Mouse (Mus musculus) layer of hippocampus, postnatal 10 days (tissue): ENCODE measurements around the gene Bsn. TPM values are rescaled to one million over a fixed set of nuclear protein-coding genes. Genes with fewer than 3 reads are reported as not detected.

Source experiments
- DNase-seq, 2 experiments: peaks; one replicate each; pipeline ENCODE4 v3.0.0; 2021; ENCODE audit warnings: low spot score in 2 of 2
- total RNA-seq, 2 experiments: library from RNA; stranded (reverse); gene quantifications; 2 replicates each; pipeline ENCODE4 v1.2.3; 2021

Bsn gene
- total RNA-seq, 2 experiments from 2014 or later = 129 to 137 TPM

DNA sequence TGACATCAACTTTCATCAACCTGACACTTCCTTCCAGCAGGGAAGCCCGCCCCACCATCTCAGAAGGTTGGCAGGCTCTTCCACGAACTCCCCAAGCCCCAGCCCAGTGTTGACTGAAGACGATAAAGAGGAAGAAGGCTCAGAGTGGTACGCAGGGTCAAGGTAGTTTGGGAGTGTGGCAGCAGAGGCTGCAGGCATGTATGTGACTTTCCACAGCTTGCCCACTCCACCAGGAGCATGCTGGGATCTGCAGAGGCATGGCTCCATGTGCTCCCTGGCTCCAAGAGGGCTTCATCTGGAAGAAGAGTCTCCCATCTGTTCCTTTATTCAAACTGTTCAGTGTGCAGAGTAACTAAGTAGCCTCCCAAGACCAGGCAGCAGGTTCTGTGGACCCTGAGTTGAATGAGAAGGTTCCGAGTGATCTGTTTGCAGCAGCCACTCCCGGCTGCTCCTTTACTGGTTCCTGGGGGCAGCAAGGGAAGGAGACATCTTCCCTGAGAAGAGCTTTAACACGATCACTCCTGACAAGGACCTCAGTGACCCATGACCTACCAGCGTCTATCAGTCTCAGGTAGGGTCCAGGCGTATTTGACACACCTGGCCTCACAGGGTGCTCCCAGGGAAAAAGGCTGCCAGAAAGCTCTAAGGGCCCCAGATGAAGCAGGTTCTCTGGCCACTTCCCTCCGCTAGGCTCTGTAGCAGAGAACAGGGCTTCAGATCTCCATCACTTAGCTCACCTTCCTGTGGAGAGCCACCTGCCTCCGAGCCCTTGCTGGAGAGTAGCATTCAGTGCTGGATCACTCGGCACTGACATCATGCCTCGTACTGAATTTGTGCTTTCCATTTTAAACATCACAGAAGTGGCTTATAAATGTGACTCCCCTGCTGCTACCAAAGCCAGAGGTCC lies 60.9 kb downstream of the Bsn start:
- DNase-seq = no peak

DNA sequence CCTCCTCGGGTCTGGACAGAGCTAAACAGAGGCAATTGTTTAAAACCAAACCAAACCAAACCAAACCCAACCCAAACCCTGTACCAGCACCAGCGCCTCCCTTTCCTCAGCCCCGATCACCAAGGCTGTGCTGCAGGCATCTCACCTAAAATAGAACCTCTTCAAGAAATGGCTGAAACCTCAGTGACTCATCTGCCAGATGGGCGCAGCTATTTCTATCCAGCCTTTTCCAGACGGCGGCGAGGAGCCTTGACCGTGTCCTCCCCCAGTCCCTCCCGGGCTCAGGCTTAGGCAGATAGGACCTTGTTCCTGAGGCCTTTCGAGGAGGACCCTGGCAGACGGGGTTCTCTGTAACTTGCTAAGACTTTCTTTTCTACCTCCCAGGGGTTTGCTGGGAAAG lies 61.9 kb downstream of the Bsn start:
- DNase-seq = no peak

DNA sequence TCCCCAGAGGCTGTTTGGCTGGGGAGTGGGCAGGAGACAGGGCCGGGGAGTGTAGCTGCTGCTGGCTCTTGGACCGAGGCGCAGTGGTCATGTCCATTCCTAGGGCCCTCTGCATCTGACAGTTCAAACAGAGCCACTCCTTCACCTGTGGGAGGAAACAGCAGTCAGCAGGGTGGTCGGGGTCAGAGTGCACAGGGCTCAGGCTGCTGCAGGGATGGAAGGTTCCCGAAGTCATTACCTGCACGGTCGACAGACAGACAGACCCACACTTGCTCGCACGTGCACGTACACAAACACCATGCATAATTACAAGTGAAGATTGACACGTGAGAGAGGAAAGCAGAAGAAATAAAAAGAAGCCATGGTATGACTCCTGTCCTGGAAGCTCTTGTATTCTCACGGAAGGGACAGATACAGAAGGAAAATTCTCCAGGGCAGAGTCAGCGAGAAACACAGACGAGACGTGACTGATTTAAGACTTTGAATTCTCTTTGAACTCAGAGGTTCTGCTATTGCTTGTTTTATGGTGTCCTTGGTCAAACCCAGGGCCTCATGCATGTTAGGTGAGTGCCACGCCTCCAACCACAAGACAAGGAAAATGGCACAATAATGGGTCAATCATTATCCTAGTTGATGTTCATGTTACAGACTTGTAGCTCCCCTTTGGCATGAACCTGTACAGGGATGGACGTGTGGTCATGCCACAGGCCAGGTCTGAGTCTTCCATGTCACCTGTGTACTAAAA lies 63.6 kb downstream of the Bsn start:
- DNase-seq = no peak

DNA sequence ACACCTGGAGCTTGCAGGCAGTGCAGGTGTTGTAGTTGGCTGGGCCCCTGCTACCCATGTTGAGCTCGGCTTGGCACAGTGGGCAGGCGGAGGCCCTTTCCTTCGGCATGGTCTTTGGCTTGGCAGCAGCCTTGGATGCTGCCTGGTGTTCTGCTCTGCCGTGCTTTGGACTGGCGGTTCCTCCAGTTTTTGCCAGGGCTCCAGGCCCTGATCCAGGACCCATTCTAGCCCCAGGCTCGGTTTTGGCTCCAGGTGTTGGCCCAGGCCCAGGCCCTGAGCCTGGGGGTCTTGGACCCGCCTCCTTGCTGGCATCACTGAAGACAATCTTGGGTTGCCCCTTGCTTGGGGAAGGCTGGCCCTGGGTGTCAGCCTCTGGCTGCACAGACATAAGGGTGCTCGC lies 64.5 kb downstream of the Bsn start:
- no peak for DNase-seq

DNA sequence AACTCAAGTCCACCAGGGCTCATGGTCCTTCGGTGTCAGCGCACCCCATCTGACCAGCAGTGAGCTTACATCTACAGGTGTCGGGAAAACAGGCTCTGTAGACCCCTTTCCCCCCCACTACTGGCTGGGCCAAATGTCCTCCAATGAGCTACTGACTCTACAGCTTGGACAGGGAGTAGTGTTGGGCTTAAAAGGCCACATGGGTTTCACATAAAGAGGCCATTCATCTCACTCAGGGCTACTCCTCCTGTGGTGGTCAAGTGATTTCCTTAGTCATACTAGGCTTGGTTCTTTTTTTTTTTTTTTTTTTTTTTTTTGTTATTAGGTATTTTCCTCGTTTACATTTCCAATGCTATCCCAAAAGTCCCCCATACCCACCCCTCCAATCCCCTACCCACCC lies 66.3 kb downstream of the Bsn start:
- no peak for DNase-seq

DNA sequence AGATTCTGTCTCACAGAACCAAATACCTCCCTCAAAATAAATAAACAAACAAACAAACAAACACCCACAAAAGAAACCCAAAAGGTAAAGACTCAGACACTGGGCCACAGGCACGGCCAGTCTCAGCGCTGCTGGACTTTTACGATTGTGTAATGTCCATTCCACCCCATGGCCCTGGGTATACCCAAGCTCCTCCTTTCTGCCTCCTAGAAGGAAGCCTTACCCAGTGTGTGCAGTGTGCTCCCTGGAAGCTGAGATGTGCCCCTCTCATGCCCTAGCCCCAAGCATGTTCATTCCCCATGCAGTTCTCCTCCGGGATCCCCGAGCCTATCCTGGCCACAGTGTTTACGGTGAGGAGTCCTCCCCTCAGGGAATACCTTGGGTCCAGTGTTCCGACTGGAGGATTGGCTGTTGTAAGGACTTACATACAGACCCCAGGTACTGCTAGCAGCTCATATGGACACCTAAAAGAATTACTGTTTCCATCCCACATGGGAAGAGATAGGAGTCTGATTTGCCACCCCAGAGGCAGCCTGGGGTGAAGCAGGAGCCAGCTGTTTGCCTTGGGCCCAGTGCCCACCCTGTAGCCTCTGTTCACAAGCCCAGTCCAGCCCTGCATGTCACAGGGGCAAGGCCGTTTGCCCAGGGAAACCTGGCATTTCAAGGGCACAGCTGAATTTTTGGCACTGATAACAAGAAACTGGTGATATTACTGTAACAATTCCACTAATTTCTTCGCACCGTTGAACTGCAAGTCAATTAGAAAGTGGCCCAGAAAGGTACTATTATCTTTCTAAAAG lies 68.8 kb downstream of the Bsn start:
- DNase-seq = no peak

DNA sequence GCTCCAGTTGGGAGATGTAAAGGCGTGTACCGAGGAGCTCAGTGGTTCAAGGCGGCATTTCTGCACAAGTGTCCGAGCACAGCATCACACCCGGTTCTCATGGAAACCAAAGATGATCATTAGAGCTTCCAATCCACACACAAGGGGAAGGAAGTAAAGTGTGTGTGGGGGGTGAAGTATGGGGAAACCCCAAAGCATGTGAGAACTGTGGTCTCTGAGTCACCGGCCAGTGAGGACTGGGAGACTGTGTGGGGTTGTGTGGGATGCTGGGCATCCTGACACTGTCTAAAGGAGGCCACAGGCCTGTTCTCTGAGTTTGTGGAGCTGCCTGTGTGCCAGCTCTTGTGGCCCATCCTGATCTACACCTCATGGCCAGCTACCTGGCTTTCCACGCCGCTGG lies 69.5 kb downstream of the Bsn start:
- DNase-seq = no peak

DNA sequence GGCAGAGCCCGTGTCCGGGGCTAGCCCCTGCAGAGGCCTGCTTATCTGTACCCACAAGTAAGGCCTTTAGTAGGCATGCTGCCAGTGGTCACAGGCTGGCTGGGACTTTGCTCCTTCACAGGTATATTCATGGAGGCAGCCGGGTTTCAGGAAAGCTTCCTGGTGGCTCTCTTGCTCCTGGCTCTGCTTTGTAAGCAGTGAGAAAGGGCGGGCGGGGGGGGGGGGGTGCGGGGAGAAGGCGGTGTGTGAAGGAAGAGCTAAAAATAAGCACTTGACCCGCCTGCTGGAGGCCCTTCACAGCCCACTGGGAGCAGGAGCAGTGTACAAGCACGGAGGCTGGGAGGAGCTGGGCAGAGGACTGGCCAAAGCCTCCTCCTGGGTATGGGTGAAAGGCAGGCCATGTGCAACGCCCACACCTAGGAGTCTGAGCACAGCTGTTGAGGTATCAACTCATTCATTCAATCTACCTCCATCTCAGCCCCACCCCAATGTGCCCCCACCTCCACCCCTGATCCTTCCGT lies 70.2 kb downstream of the Bsn start:
- DNase-seq = no peak

DNA sequence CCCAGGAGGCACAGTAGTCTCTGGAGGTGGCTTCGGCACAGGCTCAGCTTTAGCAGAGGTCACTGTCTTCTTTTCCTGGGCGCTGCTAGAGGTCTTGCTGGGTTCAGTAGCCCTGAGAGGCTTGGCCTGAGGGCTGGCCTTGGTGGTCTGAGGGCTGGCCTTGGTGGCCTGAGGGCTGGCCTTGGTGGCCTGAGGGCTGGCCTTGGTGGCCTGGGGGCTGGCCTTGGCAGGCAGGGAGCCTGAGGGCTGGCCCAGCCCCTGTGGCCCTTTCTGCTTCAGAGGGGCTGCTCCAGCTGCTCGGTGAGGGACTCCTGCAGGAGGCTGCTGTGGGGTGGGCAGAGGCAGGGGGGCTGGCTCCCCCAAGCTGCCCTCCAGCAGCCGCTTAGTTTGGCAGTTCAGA lies 73.0 kb downstream of the Bsn start:
- DNase-seq = peak in 1 of 2 experiments; percentile 15

DNA sequence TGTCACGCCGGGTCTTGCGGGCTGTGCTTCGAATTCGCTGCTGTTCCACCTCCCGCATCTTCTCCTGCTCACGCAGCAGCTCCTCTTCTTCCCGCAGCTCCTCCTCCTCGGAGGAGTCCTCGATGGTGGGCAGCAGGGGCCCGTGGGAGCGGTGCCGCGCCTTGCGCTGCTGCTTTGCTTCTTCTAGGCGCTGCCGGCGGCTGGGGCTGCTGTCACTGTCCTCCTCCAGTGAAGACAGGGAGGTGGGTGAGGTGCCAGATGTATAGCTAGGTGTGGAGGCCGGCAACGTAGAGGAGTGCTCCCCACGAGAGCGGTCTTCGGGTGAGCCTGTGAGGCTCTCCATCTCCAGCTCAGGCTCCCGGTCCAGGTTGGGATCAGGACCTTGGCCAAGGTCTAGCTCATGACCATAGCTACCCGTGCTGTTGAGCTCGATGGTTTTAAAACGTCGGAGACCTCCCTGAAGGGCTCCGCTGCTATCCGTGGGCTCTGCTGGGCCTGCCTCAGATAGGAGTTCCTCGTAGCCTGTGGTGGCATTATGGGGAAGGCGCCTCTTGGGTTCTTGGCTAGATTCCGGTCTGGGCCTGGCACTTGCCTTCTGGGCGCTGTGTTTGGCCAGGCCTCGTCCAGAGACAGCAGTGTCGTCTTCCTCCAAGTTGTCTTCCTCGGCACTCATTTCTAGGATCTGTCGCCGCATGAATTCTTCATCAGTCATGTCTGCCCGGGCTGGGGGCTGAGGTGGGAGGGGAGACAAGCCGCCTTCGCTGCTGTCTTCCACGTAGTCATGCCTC lies 74.7 kb downstream of the Bsn start:
- no peak for DNase-seq

DNA sequence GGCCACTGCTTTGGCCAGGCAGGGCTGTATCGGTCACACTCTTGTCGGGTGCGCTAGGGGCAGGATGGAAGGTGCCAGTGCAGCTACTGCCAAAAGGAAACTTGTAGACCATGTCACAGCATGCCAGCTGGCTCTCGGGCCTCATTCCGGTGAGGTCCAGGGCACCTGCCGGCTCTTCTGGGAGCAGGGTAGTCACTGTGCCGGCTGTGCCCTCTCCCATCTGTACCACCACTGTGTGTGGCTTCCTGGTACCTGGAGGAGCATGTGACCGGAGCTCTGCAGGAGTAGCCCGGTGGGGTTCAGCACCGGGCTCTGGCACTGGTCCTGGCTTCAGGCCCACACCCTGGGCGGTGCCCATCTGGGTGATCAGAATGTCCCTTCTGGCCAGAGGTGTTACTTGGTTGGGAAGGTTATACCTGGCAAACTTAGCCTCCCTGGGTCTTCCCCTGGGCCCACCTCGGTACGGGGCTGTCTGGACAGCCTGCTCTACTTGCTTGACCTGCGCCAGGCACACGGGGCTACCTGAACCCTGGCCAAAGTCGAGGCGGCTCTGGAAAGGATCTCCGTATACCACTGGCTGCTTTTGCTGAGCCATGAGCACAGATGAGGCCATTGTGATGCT lies 77.4 kb downstream of the Bsn start:
- no peak for DNase-seq

DNA sequence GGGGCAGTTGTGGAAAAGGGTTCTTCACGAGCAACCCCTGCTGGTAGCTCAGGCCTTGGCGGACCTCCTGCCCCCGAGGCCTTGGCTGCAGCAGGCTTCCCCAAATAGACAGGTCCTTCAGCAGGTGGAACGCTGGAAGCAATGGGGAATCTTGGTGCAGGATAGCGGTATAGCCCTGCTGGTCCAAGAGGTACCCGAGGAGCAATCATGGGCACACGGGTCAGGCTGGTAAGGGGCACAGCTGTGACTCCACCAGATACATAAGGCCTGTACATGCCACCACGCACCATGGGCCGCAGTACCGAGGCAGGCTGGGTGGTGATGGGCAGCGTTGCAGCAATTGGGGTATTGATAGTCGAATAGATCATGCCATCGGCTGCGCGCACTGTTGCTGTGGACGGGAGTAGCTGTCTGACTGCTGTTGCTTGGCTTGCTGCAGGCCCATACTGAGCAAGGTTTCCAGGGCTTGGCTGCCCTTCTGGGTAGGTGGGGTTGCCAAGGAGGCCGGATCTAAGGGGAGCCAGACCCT lies 78.5 kb downstream of the Bsn start:
- DNase-seq = peak in 1 of 2 experiments; percentile 15

DNA sequence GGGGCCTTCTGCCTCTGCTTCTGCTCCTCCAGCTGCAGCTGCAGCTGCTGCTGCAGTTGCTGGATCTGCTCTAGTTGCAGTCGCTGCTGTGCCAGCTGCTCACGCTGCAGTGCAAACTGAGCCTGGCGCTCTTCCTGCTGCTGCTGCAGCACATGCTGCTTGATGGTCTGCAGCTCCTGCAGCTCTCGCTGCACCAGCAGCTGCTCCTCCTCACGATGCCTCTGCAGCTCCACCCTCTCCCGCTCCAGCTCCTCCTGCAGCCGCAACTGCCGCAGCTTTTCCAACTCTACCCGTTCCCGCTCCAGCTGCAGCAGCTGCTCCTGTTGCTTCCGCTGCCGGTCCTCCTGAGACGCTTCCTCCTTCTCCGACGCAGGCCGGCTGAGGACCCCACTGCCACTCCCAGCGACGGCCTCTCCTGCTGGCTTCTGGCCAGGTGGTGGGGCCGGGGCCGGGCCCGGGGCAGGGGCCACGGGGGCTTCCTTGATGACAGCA lies 79.0 kb downstream of the Bsn start:
- peak in 1 of 2 experiments; percentile 29 for DNase-seq

DNA sequence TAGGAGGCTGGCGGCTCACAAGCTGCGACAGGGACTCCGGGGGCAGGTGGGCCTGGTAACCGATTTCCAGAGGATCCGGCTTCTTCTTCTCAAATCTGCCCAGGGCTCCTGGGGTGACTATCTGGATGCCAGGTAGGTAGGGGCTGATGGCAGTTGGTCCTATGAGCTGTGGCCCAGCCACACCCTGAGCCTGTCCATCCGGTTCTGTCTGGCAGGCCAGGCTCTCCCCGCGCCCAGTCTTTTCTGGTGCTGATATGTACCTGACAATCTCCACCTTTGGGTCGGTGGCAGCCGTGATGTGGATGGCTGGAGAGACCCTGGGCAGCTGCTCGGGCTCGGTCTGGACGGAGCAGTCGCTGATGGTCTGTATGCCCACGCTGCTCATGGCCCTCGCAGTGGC lies 80.0 kb downstream of the Bsn start:
- no peak for DNase-seq

DNA sequence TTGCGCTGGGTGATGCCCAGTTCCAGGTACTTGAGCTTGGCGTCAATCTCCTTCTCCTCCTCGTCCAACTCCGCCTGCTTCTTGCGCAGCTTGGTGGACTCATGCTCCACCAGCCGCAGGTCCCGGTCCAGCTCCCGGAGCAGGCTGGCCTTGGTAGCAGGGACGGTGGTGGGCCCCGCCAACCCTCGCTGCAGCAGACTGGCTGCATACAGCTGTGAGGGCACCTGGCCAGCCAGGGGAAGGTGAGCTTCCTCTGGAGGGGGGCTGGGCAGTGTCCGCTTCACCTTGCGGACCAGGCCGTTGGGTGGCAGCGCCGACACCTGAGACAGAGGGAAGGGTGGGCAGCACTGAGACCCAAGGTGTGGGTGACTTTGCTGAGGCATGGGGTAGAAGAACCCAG lies 82.3 kb downstream of the Bsn start:
- no peak for DNase-seq

DNA sequence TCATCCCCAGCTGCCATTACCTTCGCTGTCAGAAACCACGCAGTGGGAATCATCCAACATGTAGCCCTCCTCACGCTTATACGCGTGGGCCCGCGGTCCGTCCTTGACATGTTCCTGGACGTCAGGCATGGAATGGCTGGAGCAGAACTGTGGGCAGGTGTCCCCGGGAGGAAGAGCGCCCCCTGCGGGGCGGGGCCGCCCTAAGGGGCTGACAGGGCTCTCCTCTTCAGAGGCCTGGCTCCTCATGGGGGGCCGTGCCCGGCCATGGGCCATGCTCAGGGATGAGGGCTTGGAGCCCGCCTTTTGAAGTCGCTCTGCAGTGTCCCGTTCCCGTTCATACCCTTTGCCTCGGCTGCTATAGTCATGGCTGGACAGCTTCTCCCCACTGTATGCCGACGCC lies 84.1 kb downstream of the Bsn start:
- DNase-seq = no peak

DNA sequence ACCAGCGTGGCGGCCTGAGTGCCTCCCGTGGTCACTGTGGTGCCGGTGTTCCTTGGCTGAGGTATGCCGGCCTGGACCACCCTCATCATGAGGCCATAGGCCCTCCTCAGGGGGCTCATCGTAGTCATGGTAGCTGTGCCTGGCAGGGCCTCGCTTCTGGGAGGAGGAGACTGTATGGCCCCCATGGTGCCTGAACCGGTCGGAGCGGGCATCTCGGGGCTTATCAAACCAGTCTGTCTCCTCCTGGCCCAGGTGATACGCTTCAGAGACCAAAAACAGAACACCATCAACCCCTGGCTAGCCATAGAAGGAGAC lies 84.7 kb downstream of the Bsn start:
- DNase-seq = no peak

DNA sequence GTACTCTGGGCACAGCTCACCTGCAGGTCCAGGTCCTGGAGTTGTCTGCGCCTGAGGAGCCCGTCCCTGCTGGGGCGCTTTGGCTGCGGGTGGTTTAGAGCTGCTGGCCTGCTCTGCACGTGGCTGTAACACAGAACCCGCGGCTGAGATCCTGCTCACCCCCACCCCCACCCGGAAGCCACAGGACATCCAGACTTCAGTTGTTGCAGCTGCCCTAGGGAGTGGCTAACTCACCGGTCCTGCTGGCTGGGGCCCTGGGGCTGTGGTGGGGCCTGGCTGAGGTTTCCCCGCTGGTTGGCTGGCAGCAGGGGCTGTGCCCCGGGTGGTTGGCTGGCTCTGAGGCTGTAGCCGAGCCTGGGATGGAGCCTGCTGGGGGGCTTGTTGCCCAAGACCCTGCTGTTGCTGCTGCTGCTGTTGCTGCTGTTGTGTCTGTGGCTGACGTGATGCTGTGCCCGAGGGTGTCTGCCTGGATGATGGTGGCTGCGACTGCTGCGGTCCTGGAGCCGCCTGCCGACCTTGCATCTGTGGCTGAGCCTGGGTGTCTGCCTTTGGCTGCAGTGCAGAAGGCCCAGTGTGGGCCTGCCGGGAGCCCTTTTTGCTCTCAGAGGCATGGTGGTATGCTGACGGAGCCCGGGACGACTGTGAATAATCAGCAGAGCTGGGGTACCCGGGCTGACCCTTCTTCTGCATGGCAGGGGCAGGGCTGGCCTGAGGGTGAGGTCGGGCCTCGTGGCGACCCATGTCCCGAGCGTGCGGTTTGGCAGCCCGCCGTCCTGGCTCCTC lies 85.2 kb downstream of the Bsn start:
- DNase-seq = no peak

DNA sequence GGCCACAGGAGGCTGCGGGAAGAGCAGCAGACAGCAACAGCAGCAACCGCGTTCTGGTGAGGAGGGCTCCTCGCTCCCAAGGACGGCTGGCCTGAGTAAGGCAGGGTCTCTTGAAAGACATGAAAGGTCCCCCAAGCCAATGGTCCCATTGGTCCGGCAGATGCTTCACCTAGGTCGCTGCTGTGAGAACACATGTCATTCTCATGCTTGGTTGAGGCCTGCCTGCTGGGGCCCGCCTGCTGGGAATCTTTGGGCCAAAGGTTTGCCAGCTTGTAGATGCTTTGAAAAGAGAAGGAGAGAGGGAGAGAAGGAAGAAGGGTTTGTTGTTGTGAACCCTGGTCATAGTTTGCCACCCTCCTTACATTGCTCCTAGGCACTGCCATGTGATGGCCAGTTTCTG lies 90.6 kb downstream of the Bsn start:
- no peak for DNase-seq
